Mouse (Mus musculus) c-Kit-positive CD71-positive TER-119-negative erythroid progenitor cells, embryonic 14.5 days (primary cell): Measurements from ENCODE around the gene Nwd2.

Experiments
- DNase-seq: peaks from one replicate; pipeline ENCODE4 v3.0.0-alpha.2; 2013; ENCODE audit warnings: low read depth

Gene Nwd2

GRCm38 (mm10) chr5:63828380-63829185 lies 179.7 kb downstream of the Nwd2 start:
- DNase-seq, result no peak

- DNase-seq, result no peak
Observed at GRCm38 (mm10) chr5:63831054-63831453, 182.2 kb downstream of the Nwd2 start.

DNA sequence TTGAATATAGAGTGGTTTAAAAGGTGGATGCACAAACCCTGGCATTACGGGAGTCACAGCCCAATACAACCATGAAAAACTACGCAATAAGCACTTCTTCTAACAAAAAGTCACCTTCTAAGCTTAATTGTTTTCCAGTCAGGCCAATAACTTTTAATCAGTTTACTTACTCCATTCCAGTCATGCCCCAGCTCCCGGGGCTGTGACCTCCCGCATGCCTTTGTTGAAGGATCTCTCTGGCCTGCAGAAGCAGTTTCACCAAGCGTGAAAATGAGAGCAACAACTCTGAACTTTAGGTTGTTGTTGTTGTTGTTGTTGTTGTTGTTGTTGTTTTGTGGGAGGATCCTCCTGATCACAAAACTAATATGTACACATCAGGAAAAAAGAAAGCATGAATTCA lies 185.1 kb downstream of the Nwd2 start:
- DNase-seq, result no peak

DNA sequence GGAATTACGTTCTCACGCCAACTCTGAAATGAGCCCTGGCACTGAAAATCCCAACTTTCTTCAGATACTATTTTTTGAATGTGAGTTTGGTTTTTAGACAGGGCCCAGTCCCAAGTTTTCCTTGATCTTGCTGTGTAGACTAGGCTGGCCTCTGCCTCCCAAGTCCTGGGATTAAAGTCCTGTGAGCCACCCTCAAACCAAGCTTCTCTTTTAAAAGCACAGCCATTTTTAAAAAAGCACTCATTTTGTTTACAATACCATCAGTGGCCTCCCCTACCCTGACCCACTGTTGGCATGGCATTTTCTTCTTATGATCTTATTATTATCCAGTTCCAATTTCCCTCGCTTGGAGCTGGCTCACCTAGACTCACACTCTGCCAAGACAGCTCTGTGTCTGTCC lies 185.5 kb downstream of the Nwd2 start:
- DNase-seq, result no peak

- no peak for DNase-seq
Observed at GRCm38 (mm10) chr5:63837115-63837514, 188.2 kb downstream of the Nwd2 start.

GRCm38 (mm10) chr5:63837851-63838250 lies 188.9 kb downstream of the Nwd2 start:
- DNase-seq, result no peak

DNA sequence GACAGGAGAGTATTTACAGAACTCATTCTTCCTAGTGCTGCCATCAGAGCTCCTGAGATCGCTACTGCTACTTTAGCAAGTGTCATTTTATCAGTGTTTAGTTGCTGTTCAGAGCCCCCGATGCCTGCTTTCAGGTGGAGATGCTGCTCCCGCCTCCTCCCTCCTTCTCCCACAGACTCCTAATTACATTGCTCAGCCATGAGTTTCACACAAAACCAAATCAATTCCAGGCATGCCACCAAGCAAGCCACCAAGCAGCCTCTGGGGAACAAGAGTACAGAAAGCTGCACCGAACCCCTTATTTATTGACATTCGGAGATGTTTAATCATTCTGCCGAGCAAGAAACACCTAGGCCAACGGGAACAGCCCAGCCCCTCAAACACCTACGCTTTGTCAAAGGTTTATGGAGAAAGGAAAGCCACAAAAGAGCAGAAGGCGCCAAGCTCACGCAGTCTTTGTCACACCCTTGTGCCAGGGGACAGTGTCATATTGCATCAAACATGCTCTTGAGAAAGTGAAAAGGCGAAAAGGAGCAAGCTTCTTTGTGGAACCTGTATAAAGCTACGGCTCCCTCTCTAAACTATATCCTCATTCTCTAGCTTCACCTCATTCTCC lies 191.0 kb downstream of the Nwd2 start:
- no peak for DNase-seq

DNA sequence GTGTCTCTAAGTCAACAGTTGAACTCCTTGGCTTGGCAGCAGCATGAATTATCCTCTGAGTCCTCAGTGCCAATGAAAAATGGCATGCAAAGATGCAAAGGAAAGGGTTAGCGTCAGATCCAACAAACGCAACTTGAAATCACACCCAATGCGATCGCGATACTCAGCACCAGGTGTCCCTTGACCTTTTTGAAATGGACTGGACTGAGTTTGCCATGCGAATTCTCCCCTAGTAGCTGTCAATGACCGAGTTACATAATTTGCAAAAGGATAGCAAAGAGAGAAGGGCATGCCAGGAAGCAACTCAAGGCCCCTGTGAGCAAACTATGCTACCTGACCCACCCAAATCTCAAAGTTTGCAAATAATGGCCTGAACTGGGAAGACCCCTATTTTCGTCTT lies 198.2 kb downstream of the Nwd2 start:
- DNase-seq, result no peak

DNA sequence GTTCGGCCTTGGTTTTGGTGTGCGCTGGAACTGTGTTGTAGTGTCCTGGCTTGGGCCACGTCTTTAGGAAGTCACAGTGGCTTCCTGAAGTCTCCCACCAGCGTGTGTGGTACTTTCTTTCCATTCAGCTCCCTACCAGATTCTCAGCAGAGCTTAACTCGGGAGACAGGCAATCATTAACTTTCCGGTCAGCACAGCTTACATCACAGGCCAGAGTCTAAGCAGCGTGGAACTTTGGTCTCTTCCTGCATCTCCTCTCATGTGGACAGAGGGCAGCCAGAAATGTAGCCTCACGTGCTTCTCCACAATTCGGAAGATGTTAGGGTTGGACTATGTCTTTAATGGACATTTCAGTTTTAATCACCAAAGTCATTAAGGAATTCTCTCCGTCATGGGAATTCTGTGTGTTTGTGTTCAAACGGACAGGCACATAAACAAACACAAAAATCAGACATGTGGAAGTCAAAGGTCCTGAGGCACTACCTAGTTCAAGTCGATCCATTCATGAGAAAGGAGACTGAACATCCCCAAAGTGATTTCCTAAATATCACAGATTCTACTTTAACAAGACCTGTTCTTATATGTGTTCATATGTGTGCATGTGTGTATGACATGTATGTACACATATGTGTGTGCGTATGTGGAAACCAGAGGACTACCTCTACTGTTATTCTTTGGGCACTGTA lies 198.8 kb downstream of the Nwd2 start:
- DNase-seq, result no peak

- no peak for DNase-seq
Observed at GRCm38 (mm10) chr5:63858901-63859300, 210.0 kb downstream of the Nwd2 start.
